Mouse (Mus musculus) left cerebral cortex, postnatal 36 days (tissue): ENCODE measurements at regions not wholly inside any gene's neighbourhood (a gene's known extent, or its start where the extent isn't known, plus 50 kb on each side); places are given as distances from the start of the nearest gene placed in this dataset.
"Not testable (repeated sequence)": the region's sequence is repeated elsewhere in the genome, so short reads cannot be mapped to it uniquely, and the experiment has no call there.

ENCODE experiments used
- DNase-seq, 2 experiments: peaks; one replicate each; pipeline ENCODE4 v3.0.0; 2021 to 2022; ENCODE audit warnings: low spot score in 2 of 2, mixed read lengths in 1 of 2
- intact Hi-C: fragments of 180-260 bp; cut with DNase I; formaldehyde crosslinking; loops from one replicate; pipeline ENCODE4 v1.15.1; 2025

- peak; percentile 51 to 60 for DNase-seq
- intact Hi-C loops, result not testable (repeated sequence)
Measured at GRCm38 (mm10) chr15:84616880-84617279, 52.5 kb upstream of the Prr5 start.

- intact Hi-C loops, result loop anchor here (2.0 to 5.0 kb wide), 3 partner anchors 167 to 401 kb away; partner anchors contain the start of gene Shisal1
- DNase-seq, result peak; percentile 87 to 91
Measured at GRCm38 (mm10) chr15:84613536-84614527, 55.6 kb upstream of the Prr5 start.

GRCm38 (mm10) chr15:84612961-84613360 is 55.3 kb upstream of the Rtl6 start:
- intact Hi-C loops, result loop anchor here (5.0 kb wide), 1 partner anchor 166 kb away; the partner anchor contains the start of gene Shisal1
- no peak for DNase-seq

GRCm38 (mm10) chr15:84609825-84610442 is 52.3 kb upstream of the Rtl6 start:
- intact Hi-C loops, result loop anchor here (5.0 kb wide), 1 partner anchor 163 kb away; the partner anchor contains the start of gene Shisal1
- DNase-seq, result peak; percentile 56 to 59

GRCm38 (mm10) chr15:84609063-84609462 is 51.4 kb upstream of the Rtl6 start:
- intact Hi-C loops, result no loop called here
- DNase-seq, result no peak
